Mouse (Mus musculus) MEL (cell line): ENCODE measurements around the gene Mkks.
A peak's percentile ranks its signal among the peaks of the same experiment; 100 is the strongest.

Experiments
- BHLHE40 ChIP-seq: IDR thresholded peaks from 2 replicates; pipeline ENCODE4 v1.6.1; 2012; ENCODE audit warnings: low read depth, mild to moderate bottlenecking, inconsistent platforms, low read length, improper control_type of control experiment, borderline replicate concordance
- CHD2 ChIP-seq: IDR thresholded peaks from 2 replicates; pipeline ENCODE4 v1.6.1; 2011; ENCODE audit warnings: low read length, improper control_type of control experiment
- CTCF ChIP-seq, 3 experiments: IDR thresholded peaks in 2 of 3; conservative IDR thresholded peaks in 1 of 3; 2 replicates each; pipeline ENCODE4 v1.5.1; 2011 to 2012; ENCODE audit warnings: low read length in 3 of 3, low read depth in 2 of 3, mild to moderate bottlenecking in 2 of 3, improper control_type of control experiment in 1 of 3, inconsistent platforms in 1 of 3, mixed read lengths in 1 of 3, moderate library complexity in 1 of 3; ENCODE audit not compliant: control insufficient read depth in 1 of 3, insufficient read depth in 1 of 3, poor library complexity in 1 of 3, severe bottlenecking in 1 of 3
- EP300 ChIP-seq, 2 experiments: IDR thresholded peaks; 2 replicates each; pipeline ENCODE4 v1.6.1; 2011; ENCODE audit warnings: improper control_type of control experiment in 2 of 2, low read length in 2 of 2, low read depth in 1 of 2, mild to moderate bottlenecking in 1 of 2
- GABPA ChIP-seq: IDR thresholded peaks from 2 replicates; pipeline ENCODE4 v1.6.1; 2012; ENCODE audit warnings: low read depth, mild to moderate bottlenecking, inconsistent platforms, low read length, improper control_type of control experiment, moderate library complexity
- HCFC1 ChIP-seq: IDR thresholded peaks from 2 replicates; pipeline ENCODE4 v1.6.1; 2012; ENCODE audit warnings: low read depth, mild to moderate bottlenecking, inconsistent platforms, low read length, improper control_type of control experiment, moderate library complexity
- MAX ChIP-seq: IDR thresholded peaks from 2 replicates; pipeline ENCODE4 v1.6.1; 2011; ENCODE audit warnings: low read length, improper control_type of control experiment
- MXI1 ChIP-seq: IDR thresholded peaks from 2 replicates; pipeline ENCODE4 v1.6.1; 2011; ENCODE audit warnings: mild to moderate bottlenecking, low read depth, low read length, improper control_type of control experiment
- MYC ChIP-seq: IDR thresholded peaks from 2 replicates; pipeline ENCODE4 v1.6.1; 2011; ENCODE audit warnings: low read depth, mild to moderate bottlenecking, low read length, improper control_type of control experiment, moderate library complexity
- NELFE ChIP-seq: IDR thresholded peaks from 2 replicates; pipeline ENCODE4 v1.6.1; 2011; ENCODE audit warnings: low read depth, low read length, improper control_type of control experiment
- POLR2A ChIP-seq, 2 experiments: IDR thresholded peaks; 2 replicates each; pipeline ENCODE4 v1.6.1; 2011 to 2012; ENCODE audit warnings: low read length in 2 of 2, mild to moderate bottlenecking in 2 of 2, control low read depth in 1 of 2, improper control_type of control experiment in 1 of 2, low read depth in 1 of 2, moderate library complexity in 1 of 2; ENCODE audit not compliant: control insufficient read depth in 1 of 2, insufficient read depth in 1 of 2, poor library complexity in 1 of 2
- ZNF384 ChIP-seq: IDR thresholded peaks from 2 replicates; pipeline ENCODE4 v1.6.1; 2012; ENCODE audit warnings: low read depth, mild to moderate bottlenecking, inconsistent platforms, low read length, improper control_type of control experiment

- no peak for TF ChIP-seq CHD2
- no peak for TF ChIP-seq CTCF (IDR thresholded peaks at IDR 0.05 in 2 of 3, conservative IDR thresholded peaks at IDR 0.05 in 1 of 3; ENCODE audit: control insufficient read depth in 1 of 3, insufficient read depth in 1 of 3, low read depth in 2 of 3, low read length in 3 of 3, poor library complexity in 1 of 3, severe bottlenecking in 1 of 3)
- TF ChIP-seq ZNF384: peak; percentile 98
- TF ChIP-seq POLR2A (IDR thresholded peaks at IDR 0.05; ENCODE audit: control insufficient read depth in 1 of 2, insufficient read depth in 1 of 2, low read depth in 1 of 2, low read length in 2 of 2, poor library complexity in 1 of 2): peak; percentile 58 to 80; a peak in 3 of 4 replicates
- TF ChIP-seq BHLHE40: no peak
- TF ChIP-seq EP300 (IDR thresholded peaks at IDR 0.05; ENCODE audit: low read depth in 1 of 2, low read length in 2 of 2): 0 out of 4 replicates have a peak, but pooled peaks of 1 of the 2 experiments have one; percentile 38
- TF ChIP-seq HCFC1: peak; percentile 96
- no peak for TF ChIP-seq MXI1
- TF ChIP-seq MAX: no peak
- TF ChIP-seq MYC: no peak; the same call in 1 of the 2 replicates
- TF ChIP-seq NELFE: peak; percentile 67
- no peak for TF ChIP-seq GABPA
Observed at GRCm38 (mm10) chr2:136891951-136892371, 772 bp upstream of the Mkks start.
